Mouse (Mus musculus): ENCODE results near the gene C1qtnf6. TPM values are rescaled to one million over a fixed set of nuclear protein-coding genes. Genes with fewer than 3 reads are reported as not detected.

The C1qtnf6 gene
- polyA plus RNA-seq, 1 experiment from 2014 or later: 9.9 TPM

GRCm38 (mm10) chr15:78557693-78558535, 26.7 kb upstream of the C1qtnf6 start:
- Histone ChIP-seq H3K27ac (0 out of 2 replicates have a peak overlapping the region, but pooled peaks have one; percentile 16), H3K27me3 (ENCODE audit: insufficient read depth, poor library complexity, severe bottlenecking) (no peaks in the 10 kb centered on the region), H3K4me3 (no peak overlapping the region), H3K36me3 (no peaks in the 10 kb centered on the region), H3K9me3 (no peaks in the 10 kb centered on the region), H3K4me1 (replicated peaks) (peaks cover 33% of the 10 kb centered on the region)
- DNase-seq (ENCODE audit: low spot score): no peak
- WGBS: 64% methylated on average over 10 of the region's 10 CpGs

GRCm38 (mm10) chr15:78554545-78555313, 23.5 kb upstream of the C1qtnf6 start:
- no peak overlapping the region for H3K27ac ChIP-seq
- H3K27me3 ChIP-seq (ENCODE audit: insufficient read depth, poor library complexity, severe bottlenecking): no peaks in the 10 kb centered on the region
- 62% methylated on average over 25 of the region's 25 CpGs for WGBS
- H3K4me1 ChIP-seq (replicated peaks): peaks cover 32% of the 10 kb centered on the region
- H3K36me3 ChIP-seq: no peaks in the 10 kb centered on the region
- H3K9me3 ChIP-seq: peaks cover 9% of the 10 kb centered on the region; the same call in 1 of the 2 replicates
- DNase-seq (ENCODE audit: low spot score): no peak
- peak overlapping the region; percentile 21; the same call in 1 of the 2 replicates for H3K4me3 ChIP-seq

- H3K9me3 ChIP-seq: peaks cover 9% of the 10 kb centered on the region; the same call in 1 of the 2 replicates
- no peaks in the 10 kb centered on the region for H3K36me3 ChIP-seq
- no peak overlapping the region for H3K27ac ChIP-seq
- H3K4me3 ChIP-seq: no peak overlapping the region
- H3K27me3 ChIP-seq (ENCODE audit: insufficient read depth, poor library complexity, severe bottlenecking): peaks cover 15% of the 10 kb centered on the region
- WGBS: 83% methylated on average over 4 of the region's 4 CpGs
- DNase-seq (ENCODE audit: low spot score): no peak
- peaks cover 34% of the 10 kb centered on the region for H3K4me1 ChIP-seq (replicated peaks)
Measured at GRCm38 (mm10) chr15:78549189-78549734, 18.0 kb upstream of the C1qtnf6 start.

- no peak overlapping the region for H3K27ac ChIP-seq
- no peak overlapping the region for H3K4me3 ChIP-seq
- peaks cover 21% of the 10 kb centered on the region for H3K27me3 ChIP-seq (ENCODE audit: insufficient read depth, poor library complexity, severe bottlenecking)
- WGBS: 79% methylated on average over 8 of the region's 8 CpGs
- H3K9me3 ChIP-seq: peaks cover 9% of the 10 kb centered on the region; the same call in 1 of the 2 replicates
- DNase-seq (ENCODE audit: low spot score): no peak
- peaks cover 39% of the 10 kb centered on the region for H3K4me1 ChIP-seq (replicated peaks)
- no peaks in the 10 kb centered on the region for H3K36me3 ChIP-seq
Measured at GRCm38 (mm10) chr15:78548711-78549110, 17.5 kb upstream of the C1qtnf6 start.

GRCm38 (mm10) chr15:78548336-78548665, 17.1 kb upstream of the C1qtnf6 start:
- peaks cover 25% of the 10 kb centered on the region for H3K27me3 ChIP-seq (ENCODE audit: insufficient read depth, poor library complexity, severe bottlenecking)
- 23% methylated on average over 3 of the region's 3 CpGs for WGBS
- H3K27ac ChIP-seq: peak overlapping the region; percentile 35
- H3K4me3 ChIP-seq: no peak overlapping the region
- H3K4me1 ChIP-seq (replicated peaks): peaks cover 39% of the 10 kb centered on the region
- H3K9me3 ChIP-seq: peaks cover 9% of the 10 kb centered on the region; the same call in 1 of the 2 replicates
- H3K36me3 ChIP-seq: no peaks in the 10 kb centered on the region
- DNase-seq (ENCODE audit: low spot score): no peak

- Histone ChIP-seq H3K27ac (peak overlapping the region; percentile 35), H3K27me3 (ENCODE audit: insufficient read depth, poor library complexity, severe bottlenecking) (peaks cover 25% of the 10 kb centered on the region), H3K9me3 (peaks cover 8% of the 10 kb centered on the region; the same call in 1 of the 2 replicates), H3K4me1 (replicated peaks) (peaks cover 39% of the 10 kb centered on the region), H3K36me3 (no peaks in the 10 kb centered on the region), H3K4me3 (no peak overlapping the region)
- WGBS: 58% methylated on average over 5 of the region's 5 CpGs
- DNase-seq (ENCODE audit: low spot score): no peak
Measured at GRCm38 (mm10) chr15:78547415-78548335, 16.5 kb upstream of the C1qtnf6 start.

GRCm38 (mm10) chr15:78546060-78546459, 14.8 kb upstream of the C1qtnf6 start:
- DNase-seq (ENCODE audit: low spot score): no peak
- no peaks in the 10 kb centered on the region for H3K36me3 ChIP-seq
- H3K27ac ChIP-seq: no peak overlapping the region
- peaks cover 39% of the 10 kb centered on the region for H3K4me1 ChIP-seq (replicated peaks)
- peaks cover 5% of the 10 kb centered on the region; the same call in 1 of the 2 replicates for H3K9me3 ChIP-seq
- 84% methylated on average over 4 of the region's 4 CpGs for WGBS
- no peak overlapping the region for H3K4me3 ChIP-seq
- peaks cover 32% of the 10 kb centered on the region for H3K27me3 ChIP-seq (ENCODE audit: insufficient read depth, poor library complexity, severe bottlenecking)

- peaks cover 35% of the 10 kb centered on the region for H3K4me1 ChIP-seq (replicated peaks)
- H3K27ac ChIP-seq: peak within 1 kb of the TSS; percentile 64
Measured at GRCm38 (mm10) chr15:78544561-78545001, 13.4 kb upstream of the C1qtnf6 start, which contains the start of gene Sstr3. TSS of gene Sstr3 (minus strand) at chr15:78544685.

GRCm38 (mm10) chr15:78544041-78544440, 12.8 kb upstream of the C1qtnf6 start:
- Histone ChIP-seq H3K4me3 (no peak overlapping the region), H3K9me3 (no peaks in the 10 kb centered on the region), H3K36me3 (no peaks in the 10 kb centered on the region), H3K4me1 (replicated peaks) (peaks cover 30% of the 10 kb centered on the region), H3K27ac (peak overlapping the region; percentile 50; the same call in 1 of the 2 replicates), H3K27me3 (ENCODE audit: insufficient read depth, poor library complexity, severe bottlenecking) (peaks cover 51% of the 10 kb centered on the region)
- DNase-seq (ENCODE audit: low spot score): no peak
- 79% methylated on average over 15 of the region's 15 CpGs for WGBS

More at GRCm38 (mm10) chr15:78544561-78545001, 13.4 kb upstream of the C1qtnf6 start, which contains the start of gene Sstr3:
- H3K36me3 ChIP-seq: no peaks in the 10 kb centered on the region
- H3K9me3 ChIP-seq: no peaks in the 10 kb centered on the region
- peaks cover 45% of the 10 kb centered on the region for H3K27me3 ChIP-seq (ENCODE audit: insufficient read depth, poor library complexity, severe bottlenecking)
- H3K4me3 ChIP-seq: peak within 1 kb of the TSS; percentile 27; the same call in 1 of the 2 replicates
- DNase-seq (ENCODE audit: low spot score): peak; percentile 11
- 19% methylated on average over 14 of the region's 14 CpGs for WGBS

- 87% methylated on average over 7 of the region's 7 CpGs for WGBS
Measured at GRCm38 (mm10) chr15:78542767-78543303, 11.6 kb upstream of the C1qtnf6 start.

GRCm38 (mm10) chr15:78542098-78542766, 11.0 kb upstream of the C1qtnf6 start:
- Histone ChIP-seq H3K4me1 (replicated peaks) (peaks cover 17% of the 10 kb centered on the region), H3K9me3 (no peaks in the 10 kb centered on the region), H3K4me3 (no peak overlapping the region), H3K27me3 (ENCODE audit: insufficient read depth, poor library complexity, severe bottlenecking) (peaks cover 61% of the 10 kb centered on the region), H3K27ac (no peak overlapping the region), H3K36me3 (no peaks in the 10 kb centered on the region)
- WGBS: 86% methylated on average over 3 of the region's 3 CpGs
- DNase-seq (ENCODE audit: low spot score): no peak

More at GRCm38 (mm10) chr15:78542767-78543303, 11.6 kb upstream of the C1qtnf6 start:
- Histone ChIP-seq H3K9me3 (no peaks in the 10 kb centered on the region), H3K4me1 (replicated peaks) (peaks cover 21% of the 10 kb centered on the region), H3K4me3 (no peak overlapping the region), H3K27me3 (ENCODE audit: insufficient read depth, poor library complexity, severe bottlenecking) (peaks cover 61% of the 10 kb centered on the region), H3K27ac (no peak overlapping the region), H3K36me3 (no peaks in the 10 kb centered on the region)
- no peak for DNase-seq (ENCODE audit: low spot score)

Measured in hindbrain, embryonic 10.5 days (tissue).